Mouse (Mus musculus): ENCODE data around the gene Dpp3. TPM values are rescaled to one million over a fixed set of nuclear protein-coding genes. Genes with fewer than 3 reads are reported as not detected.
"Not testable (repeated sequence)": the region's sequence is repeated elsewhere in the genome, so short reads cannot be mapped to it uniquely, and the experiment has no call there.

Gene Dpp3
- total RNA-seq, 2 experiments from 2014 or later, result 7.3 to 7.5 TPM

DNA sequence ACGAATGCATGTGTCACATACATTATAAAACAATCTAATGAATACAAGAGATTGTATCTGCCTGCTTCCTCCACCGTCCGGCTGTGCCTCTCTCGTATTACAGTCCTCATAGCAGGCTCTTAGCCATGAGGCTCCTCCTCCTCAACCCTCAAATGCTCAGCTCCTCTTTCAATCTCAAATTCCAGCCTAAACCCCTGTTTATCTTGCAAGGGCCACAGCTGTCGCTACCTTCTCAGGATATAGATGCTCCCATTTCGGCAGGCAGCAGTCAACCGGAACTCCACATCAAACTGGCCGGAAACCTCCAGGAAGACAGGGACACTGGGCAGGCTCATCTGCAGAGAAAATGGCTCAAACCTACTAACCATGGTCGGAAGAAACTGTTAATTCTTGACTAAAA is 29.1 kb downstream of the Dpp3 start:
- no peak for ATAC-seq (replicated peaks; ENCODE audit: low FRiP score, poor library complexity, severe bottlenecking)

DNA sequence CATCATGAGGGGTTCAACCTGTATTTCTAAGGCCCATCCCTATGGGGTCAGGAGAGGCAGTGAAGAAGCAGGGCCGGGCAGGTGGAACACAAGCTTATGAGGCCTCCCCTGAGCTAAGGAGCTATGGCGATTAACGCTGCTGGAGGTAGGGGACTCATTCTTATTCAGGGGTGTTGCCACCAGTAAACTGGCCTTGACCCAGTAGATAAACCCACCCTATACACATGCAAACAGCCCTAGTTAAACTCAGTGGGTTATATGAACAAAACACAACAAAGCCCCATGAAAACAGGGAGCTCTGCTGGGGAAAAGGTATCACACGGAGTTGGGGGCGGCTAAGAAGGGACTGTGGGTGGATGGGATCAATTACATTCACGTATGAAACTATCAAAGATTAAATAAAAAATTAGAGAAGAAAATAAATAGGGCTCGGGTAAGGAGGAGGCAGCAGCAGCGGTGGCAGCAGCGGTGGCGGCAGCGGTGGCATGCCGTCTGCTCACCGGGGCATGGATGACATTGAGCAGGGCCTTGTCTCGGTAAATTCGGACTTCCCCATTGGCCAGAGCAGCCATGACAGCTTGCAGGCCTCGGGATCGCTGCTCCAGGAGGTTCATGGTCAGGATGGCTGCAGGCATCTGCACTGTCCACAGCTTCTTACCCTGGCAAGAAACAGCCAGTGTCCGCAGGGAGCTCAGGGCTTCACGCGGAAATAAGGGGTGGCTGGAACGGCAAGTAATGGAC is 31.1 kb downstream of the Dpp3 start:
- no peak for ATAC-seq (replicated peaks; ENCODE audit: low FRiP score, poor library complexity, severe bottlenecking)

- peak; percentile 85 for ATAC-seq (replicated peaks; ENCODE audit: low FRiP score, poor library complexity, severe bottlenecking)
Observed at GRCm38 (mm10) chr19:4891798-4892197, 36.3 kb downstream of the Dpp3 start.

GRCm38 (mm10) chr19:4889791-4890190 is 38.3 kb downstream of the Dpp3 start:
- no peak for ATAC-seq (replicated peaks; ENCODE audit: low FRiP score, poor library complexity, severe bottlenecking)

- peak; percentile 82 for ATAC-seq (replicated peaks; ENCODE audit: low FRiP score, poor library complexity, severe bottlenecking)
Observed at GRCm38 (mm10) chr19:4883961-4884360, 44.1 kb downstream of the Dpp3 start.

GRCm38 (mm10) chr19:4879324-4879703 is 48.8 kb downstream of the Dpp3 start:
- ATAC-seq (replicated peaks; ENCODE audit: low FRiP score, poor library complexity, severe bottlenecking), result no peak

DNA sequence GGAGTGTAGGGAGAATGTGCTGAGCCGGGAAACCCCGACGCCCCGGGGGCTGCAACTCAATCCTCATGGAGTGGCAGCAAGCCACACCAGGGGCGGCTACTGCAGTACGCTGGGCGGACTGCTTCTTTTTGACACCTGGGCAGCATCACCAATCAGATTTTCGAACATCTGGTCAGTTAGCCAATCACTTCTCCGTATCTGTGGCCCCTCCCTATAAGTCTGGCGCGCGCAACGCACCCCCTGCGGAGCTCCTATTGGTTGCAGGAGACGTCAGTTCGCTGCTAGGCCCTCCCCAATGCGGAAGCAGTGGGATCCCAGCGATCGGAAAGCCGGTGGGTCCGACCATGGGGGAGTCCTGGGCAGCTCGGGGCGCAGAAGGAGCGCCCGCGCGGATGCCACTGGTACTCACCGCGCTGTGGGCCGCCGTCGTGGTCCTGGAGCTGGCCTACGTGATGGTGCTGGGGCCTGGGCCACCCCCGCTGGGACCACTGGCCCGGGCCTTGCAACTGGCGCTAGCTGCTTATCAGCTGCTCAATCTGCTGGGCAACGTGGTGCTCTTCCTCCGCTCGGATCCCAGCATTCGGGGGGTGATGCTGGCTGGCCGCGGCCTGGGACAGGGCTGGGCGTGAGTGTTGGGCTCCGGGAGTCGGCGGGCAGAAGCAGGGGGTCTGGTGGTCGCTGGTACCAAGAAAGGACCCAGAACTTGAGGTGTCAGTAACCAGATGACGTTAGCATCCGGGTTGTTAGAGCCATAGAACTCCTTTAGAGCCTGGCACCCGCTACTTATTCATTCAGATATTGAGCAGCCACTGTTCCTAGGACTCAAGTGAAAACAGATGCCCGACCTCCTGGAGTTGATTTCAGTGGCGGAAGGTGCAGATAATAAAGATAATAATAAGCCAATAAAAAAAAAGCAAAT is 49.4 kb downstream of the Dpp3 start, which contains the start of gene Zdhhc24:
Zdhhc24 (plus strand) TSS at position 264 of the 919 bp plus-strand sequence.
- ATAC-seq (replicated peaks; ENCODE audit: low FRiP score, poor library complexity, severe bottlenecking), result peak; percentile 95

DNA sequence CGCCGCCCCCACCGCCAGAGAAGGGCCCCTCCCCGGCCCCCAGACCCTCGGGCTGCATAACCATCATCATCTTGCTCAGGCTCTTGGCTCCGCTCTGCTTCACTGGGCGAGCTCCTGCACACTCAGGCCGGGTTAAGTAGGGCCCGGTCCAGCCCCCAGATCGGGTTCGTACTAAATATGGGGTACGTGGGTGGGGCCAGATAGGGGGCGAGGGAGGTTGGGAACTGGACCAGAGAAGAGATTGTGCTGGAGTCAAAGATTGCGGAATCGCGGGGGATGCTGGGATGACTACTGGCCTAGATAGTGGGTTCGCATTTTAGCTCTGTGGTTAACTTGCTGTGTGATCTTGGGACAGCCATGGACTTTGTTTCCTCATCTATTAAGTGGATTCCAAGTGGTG is 50.3 kb downstream of the Dpp3 start, which contains the start of gene Actn3:
Actn3 (minus strand) TSS at position 125 of the 400 bp plus-strand sequence.
- ATAC-seq (replicated peaks; ENCODE audit: low FRiP score, poor library complexity, severe bottlenecking), result peak; percentile 5; the same call in 1 of the 2 replicates

GRCm38 (mm10) chr19:4876755-4877154 is 51.3 kb downstream of the Dpp3 start:
- ATAC-seq (replicated peaks; ENCODE audit: low FRiP score, poor library complexity, severe bottlenecking), result no peak

DNA sequence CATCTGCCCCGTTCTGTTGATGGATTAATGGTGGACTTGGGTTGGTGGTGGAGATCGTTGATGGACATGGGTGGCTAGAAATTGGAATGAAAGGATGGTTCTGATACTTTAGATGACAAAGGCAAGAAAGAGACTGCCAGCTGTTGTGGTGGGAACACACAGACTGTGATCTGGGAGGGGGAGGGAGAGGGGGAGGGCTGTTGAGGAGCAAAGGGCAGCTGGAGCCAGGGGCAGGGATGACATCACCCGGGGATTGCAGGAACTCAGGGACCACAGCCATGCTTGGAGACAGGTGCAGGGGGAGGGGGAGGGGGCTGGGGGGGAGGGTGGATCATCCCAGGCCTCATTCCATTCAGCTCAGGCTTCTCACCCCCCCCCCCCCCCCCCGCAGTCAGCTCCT is 51.8 kb downstream of the Dpp3 start:
- ATAC-seq (replicated peaks; ENCODE audit: low FRiP score, poor library complexity, severe bottlenecking), result no peak

DNA sequence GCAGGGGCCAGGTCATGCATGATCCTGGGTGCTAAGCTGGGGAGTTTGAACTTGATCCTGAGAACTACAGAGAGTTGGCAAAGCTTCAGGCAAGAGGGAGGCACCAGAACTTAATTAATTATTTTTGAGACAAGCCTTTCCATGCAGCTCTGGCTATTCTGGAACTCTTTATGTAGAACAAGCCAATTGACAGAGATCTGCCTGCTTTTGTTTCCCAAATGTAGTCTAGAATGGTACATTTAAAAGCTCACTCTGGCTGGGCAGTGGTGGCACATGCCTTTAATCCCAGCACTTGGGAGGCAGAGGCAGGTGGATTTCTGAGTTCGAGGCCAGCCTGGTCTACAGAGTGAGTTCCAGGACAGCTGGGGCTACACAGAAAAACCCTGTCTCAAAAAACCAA is 53.5 kb downstream of the Dpp3 start:
- not testable (repeated sequence) for ATAC-seq (replicated peaks; ENCODE audit: low FRiP score, poor library complexity, severe bottlenecking)

GRCm38 (mm10) chr19:4865147-4865546 is 62.9 kb downstream of the Dpp3 start:
- no peak for ATAC-seq (replicated peaks; ENCODE audit: low FRiP score, poor library complexity, severe bottlenecking)

DNA sequence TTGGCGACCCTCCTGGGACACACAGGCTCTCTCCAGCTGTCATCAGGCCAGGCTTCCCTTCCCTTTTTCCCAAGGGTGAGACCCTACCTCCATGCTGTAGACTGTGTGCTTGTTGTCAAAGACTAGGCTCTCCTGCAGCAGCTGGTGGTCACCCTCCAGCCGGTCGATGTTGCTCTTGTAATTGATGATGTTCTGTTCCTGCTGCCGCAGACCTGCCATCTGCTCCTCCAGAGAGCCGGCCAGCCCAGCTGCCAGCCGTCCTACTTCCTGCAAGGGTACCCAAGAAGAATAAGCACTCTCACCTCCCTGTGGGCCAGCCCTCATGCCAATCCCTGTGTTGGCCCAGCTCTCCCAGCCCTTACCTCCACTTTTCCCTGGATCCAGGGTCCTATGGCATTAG is 65.0 kb downstream of the Dpp3 start:
- no peak for ATAC-seq (replicated peaks; ENCODE audit: low FRiP score, poor library complexity, severe bottlenecking)

DNA sequence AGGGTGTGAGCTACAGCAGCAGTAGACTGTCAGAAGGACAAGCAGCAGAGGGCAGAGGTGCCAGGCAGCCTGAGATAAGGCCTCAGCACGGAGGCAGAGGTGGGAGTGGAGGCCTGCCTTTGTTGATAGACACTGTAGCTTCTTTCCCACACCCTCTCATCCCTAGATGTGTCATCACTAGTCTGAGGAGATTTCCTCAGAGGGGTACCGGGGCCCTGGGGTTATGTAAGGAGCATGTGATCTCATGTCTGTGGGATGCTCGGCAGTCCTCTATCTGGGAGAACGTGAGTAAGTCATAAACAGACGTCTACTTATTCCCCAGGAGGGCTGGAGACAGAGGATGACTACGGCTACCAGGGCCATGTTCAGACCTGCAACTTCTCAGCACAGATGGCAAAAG is 69.0 kb downstream of the Dpp3 start:
- ATAC-seq (replicated peaks; ENCODE audit: low FRiP score, poor library complexity, severe bottlenecking), result peak; percentile 93

Other genes with a start within 250 kb of the Dpp3 start
- gene Gm960, start 229.6 kb downstream of the Dpp3 start, total RNA-seq (2015; ENCODE audit: low replicate concordance), result not detected in 2 replicates
- gene Gm960, start 229.6 kb downstream of the Dpp3 start, total RNA-seq (2017; ENCODE audit: low replicate concordance), result 0.56 TPM in 1 of 2 replicates, not detected in the other
- gene Sptbn2, start 217.1 kb downstream of the Dpp3 start, total RNA-seq (2015; ENCODE audit: low replicate concordance), result not detected in 2 replicates
- not detected in 2 replicates for gene Sptbn2, start 217.1 kb downstream of the Dpp3 start, total RNA-seq (2017; ENCODE audit: low replicate concordance)
- gene Rbm4b, start 171.8 kb downstream of the Dpp3 start, total RNA-seq (2015; ENCODE audit: low replicate concordance), result 0.58 and 4.0 TPM in 2 replicates
- 6.6 and 7.5 TPM in 2 replicates for gene Rbm4b, start 171.8 kb downstream of the Dpp3 start, total RNA-seq (2017; ENCODE audit: low replicate concordance)
- 50.5 and 66.9 TPM in 2 replicates for gene Rbm4, start 134.4 kb downstream of the Dpp3 start, total RNA-seq (2015; ENCODE audit: low replicate concordance)
- 139 and 185 TPM in 2 replicates for gene Rbm4, start 134.4 kb downstream of the Dpp3 start, total RNA-seq (2017; ENCODE audit: low replicate concordance)
- gene Gm21992, start 116.7 kb downstream of the Dpp3 start, total RNA-seq (2015; ENCODE audit: low replicate concordance), result 7.7 and 74.0 TPM in 2 replicates
- gene Gm21992, start 116.7 kb downstream of the Dpp3 start, total RNA-seq (2017; ENCODE audit: low replicate concordance), result 20.6 and 28.2 TPM in 2 replicates
- gene Rbm14, start 116.7 kb downstream of the Dpp3 start, total RNA-seq (2015; ENCODE audit: low replicate concordance), result 63.8 and 73.6 TPM in 2 replicates
- 59.4 and 71.3 TPM in 2 replicates for gene Rbm14, start 116.7 kb downstream of the Dpp3 start, total RNA-seq (2017; ENCODE audit: low replicate concordance)
- gene Ccs, start 89.0 kb downstream of the Dpp3 start, total RNA-seq (2015; ENCODE audit: low replicate concordance), result 12.3 and 18.8 TPM in 2 replicates
- gene Ccs, start 89.0 kb downstream of the Dpp3 start, total RNA-seq (2017; ENCODE audit: low replicate concordance), result 24.4 and 66.9 TPM in 2 replicates
- gene Ccdc87, start 88.9 kb downstream of the Dpp3 start, total RNA-seq (2015; ENCODE audit: low replicate concordance), result not detected in 2 replicates
- not detected in 2 replicates for gene Ccdc87, start 88.9 kb downstream of the Dpp3 start, total RNA-seq (2017; ENCODE audit: low replicate concordance)
- gene Ctsf, start 73.2 kb downstream of the Dpp3 start, total RNA-seq (2015; ENCODE audit: low replicate concordance), result 79.7 and 90.9 TPM in 2 replicates
- 51.5 and 94.7 TPM in 2 replicates for gene Ctsf, start 73.2 kb downstream of the Dpp3 start, total RNA-seq (2017; ENCODE audit: low replicate concordance)
- not detected in 2 replicates for gene Actn3, start 50.4 kb downstream of the Dpp3 start, total RNA-seq (2015; ENCODE audit: low replicate concordance)
- 0.56 TPM in 1 of 2 replicates, not detected in the other for gene Actn3, start 50.4 kb downstream of the Dpp3 start, total RNA-seq (2017; ENCODE audit: low replicate concordance)
- 4.0 and 12.1 TPM in 2 replicates for gene Zdhhc24, start 49.6 kb downstream of the Dpp3 start, total RNA-seq (2015; ENCODE audit: low replicate concordance)
- 9.6 and 10.5 TPM in 2 replicates for gene Zdhhc24, start 49.6 kb downstream of the Dpp3 start, total RNA-seq (2017; ENCODE audit: low replicate concordance)
- 0.84 and 1.5 TPM in 2 replicates for gene Bbs1, start 21.7 kb downstream of the Dpp3 start, total RNA-seq (2015; ENCODE audit: low replicate concordance)
- 0.42 and 1.2 TPM in 2 replicates for gene Bbs1, start 21.7 kb downstream of the Dpp3 start, total RNA-seq (2017; ENCODE audit: low replicate concordance)
- not detected in 2 replicates for gene Peli3, start 14.8 kb upstream of the Dpp3 start, total RNA-seq (2015; ENCODE audit: low replicate concordance)
- gene Peli3, start 14.8 kb upstream of the Dpp3 start, total RNA-seq (2017; ENCODE audit: low replicate concordance), result not detected in 2 replicates
- 3.7 and 4.4 TPM in 2 replicates for gene Mrpl11, start 33.9 kb upstream of the Dpp3 start, total RNA-seq (2015; ENCODE audit: low replicate concordance)
- gene Mrpl11, start 33.9 kb upstream of the Dpp3 start, total RNA-seq (2017; ENCODE audit: low replicate concordance), result 1.8 and 7.8 TPM in 2 replicates
- gene Npas4, start 62.0 kb upstream of the Dpp3 start, total RNA-seq (2015; ENCODE audit: low replicate concordance), result not detected in 2 replicates
- not detected in 2 replicates for gene Npas4, start 62.0 kb upstream of the Dpp3 start, total RNA-seq (2017; ENCODE audit: low replicate concordance)
- gene Slc29a2, start 95.6 kb upstream of the Dpp3 start, total RNA-seq (2015; ENCODE audit: low replicate concordance), result not detected in 2 replicates
- gene Slc29a2, start 95.6 kb upstream of the Dpp3 start, total RNA-seq (2017; ENCODE audit: low replicate concordance), result not detected in 2 replicates
- 0.84 and 1.2 TPM in 2 replicates for gene B4gat1, start 110.5 kb upstream of the Dpp3 start, total RNA-seq (2015; ENCODE audit: low replicate concordance)
- not detected in 2 replicates for gene B4gat1, start 110.5 kb upstream of the Dpp3 start, total RNA-seq (2017; ENCODE audit: low replicate concordance)
- 0.38 TPM in 1 of 2 replicates, not detected in the other for gene AC124502.3, start 110.6 kb upstream of the Dpp3 start, total RNA-seq (2015; ENCODE audit: low replicate concordance)
- 1.7 TPM in 1 of 2 replicates, not detected in the other for gene AC124502.3, start 110.6 kb upstream of the Dpp3 start, total RNA-seq (2017; ENCODE audit: low replicate concordance)
- 0.96 and 10.4 TPM in 2 replicates for gene Brms1, start 113.1 kb upstream of the Dpp3 start, total RNA-seq (2015; ENCODE audit: low replicate concordance)
- 12.7 and 17.6 TPM in 2 replicates for gene Brms1, start 113.1 kb upstream of the Dpp3 start, total RNA-seq (2017; ENCODE audit: low replicate concordance)
- not detected in 2 replicates for gene Rin1, start 122.2 kb upstream of the Dpp3 start, total RNA-seq (2015; ENCODE audit: low replicate concordance)
- 0.09 TPM in 1 of 2 replicates, not detected in the other for gene Rin1, start 122.2 kb upstream of the Dpp3 start, total RNA-seq (2017; ENCODE audit: low replicate concordance)
- 0.84 TPM in 1 of 2 replicates, not detected in the other for gene Cd248, start 139.8 kb upstream of the Dpp3 start, total RNA-seq (2015; ENCODE audit: low replicate concordance)
- gene Cd248, start 139.8 kb upstream of the Dpp3 start, total RNA-seq (2017; ENCODE audit: low replicate concordance), result 0.09 and 0.42 TPM in 2 replicates
- gene Tmem151a, start 157.2 kb upstream of the Dpp3 start, total RNA-seq (2015; ENCODE audit: low replicate concordance), result not detected in 2 replicates
- not detected in 2 replicates for gene Tmem151a, start 157.2 kb upstream of the Dpp3 start, total RNA-seq (2017; ENCODE audit: low replicate concordance)
- 6.3 and 7.1 TPM in 2 replicates for gene Yif1a, start 160.3 kb upstream of the Dpp3 start, total RNA-seq (2015; ENCODE audit: low replicate concordance)
- 1.9 and 2.5 TPM in 2 replicates for gene Yif1a, start 160.3 kb upstream of the Dpp3 start, total RNA-seq (2017; ENCODE audit: low replicate concordance)
- not detected in 2 replicates for gene Cnih2, start 170.2 kb upstream of the Dpp3 start, total RNA-seq (2015; ENCODE audit: low replicate concordance)
- not detected in 2 replicates for gene Cnih2, start 170.2 kb upstream of the Dpp3 start, total RNA-seq (2017; ENCODE audit: low replicate concordance)
- gene Rab1b, start 178.8 kb upstream of the Dpp3 start, total RNA-seq (2015; ENCODE audit: low replicate concordance), result 14.4 and 23.6 TPM in 2 replicates
- 19.4 and 22.9 TPM in 2 replicates for gene Rab1b, start 178.8 kb upstream of the Dpp3 start, total RNA-seq (2017; ENCODE audit: low replicate concordance)
- 4.2 TPM in 1 of 2 replicates, not detected in the other for gene Klc2, start 190.3 kb upstream of the Dpp3 start, total RNA-seq (2015; ENCODE audit: low replicate concordance)
- 1.4 TPM in 1 of 2 replicates, not detected in the other for gene Klc2, start 190.3 kb upstream of the Dpp3 start, total RNA-seq (2017; ENCODE audit: low replicate concordance)

Data from erythroblast, adult 5-6 weeks (primary cell).